Mouse (Mus musculus) hindbrain, embryonic 14.5 days (tissue): ENCODE measurements around the gene Cry2. TPM values are rescaled to one million over a fixed set of nuclear protein-coding genes. Genes with fewer than 3 reads are reported as not detected.

Source experiments
- ATAC-seq: fragments of 200-750 bp; cut with Nextera tagmentation; 2 replicates; pipeline ENCODE4 v1.8.0; 2017; ENCODE audit warnings: moderate number of reproducible peaks, mild to moderate bottlenecking, moderate TSS enrichment, moderate library complexity; ENCODE audit not compliant: low FRiP score
- DNase-seq: peaks from one replicate; pipeline ENCODE4 v3.0.0-alpha.2; 2015; ENCODE audit warnings: low spot score
- H3K27ac ChIP-seq: fragments of 300-500 bp; sonication (generic); 2 replicates; pipeline ENCODE4 v1.5.1; 2014; ENCODE audit warnings: mild to moderate bottlenecking, moderate library complexity
- H3K27me3 ChIP-seq: fragments of 300-500 bp; sonication (generic); 2 replicates; pipeline ENCODE4 v1.6.1; 2014; ENCODE audit warnings: mild to moderate bottlenecking, low read length, mixed read lengths; ENCODE audit not compliant: control insufficient read depth, insufficient read depth
- H3K36me3 ChIP-seq: fragments of 300-500 bp; sonication (generic); replicated peaks from 2 replicates; pipeline ENCODE4 v1.6.1; 2014; ENCODE audit not compliant: control insufficient read depth, insufficient read depth
- H3K4me1 ChIP-seq: fragments of 300-500 bp; sonication (generic); replicated peaks from 2 replicates; pipeline ENCODE4 v1.6.1; 2014; ENCODE audit warnings: antibody characterized with exemption, low read length, mixed read lengths; ENCODE audit not compliant: control insufficient read depth, insufficient read depth
- H3K4me2 ChIP-seq: fragments of 300-500 bp; sonication (generic); replicated peaks from 2 replicates; pipeline ENCODE4 v1.6.1; 2014; ENCODE audit warnings: mild to moderate bottlenecking, moderate library complexity
- H3K4me3 ChIP-seq: fragments of 300-500 bp; sonication (generic); replicated peaks from 2 replicates; pipeline ENCODE4 v1.5.1; 2014; ENCODE audit warnings: mild to moderate bottlenecking, low read length
- H3K9ac ChIP-seq: fragments of 300-500 bp; sonication (generic); 2 replicates; pipeline ENCODE4 v1.6.1; 2014
- H3K9me3 ChIP-seq: fragments of 300-500 bp; sonication (generic); 2 replicates; pipeline ENCODE4 v1.6.1; 2016; ENCODE audit warnings: low read length; ENCODE audit not compliant: control insufficient read depth
- WGBS: fragments of 180-500 bp; shearing (Covaris S2); extraction: QIAGEN DNeasy Blood & Tissue Kit; methylation state at CpG from one replicate; pipeline ENCODE4 v1.1.7; 2014; 5-methylcytosine and 5-hydroxymethylcytosine counted together
- polyA plus RNA-seq: library from polyadenylated mRNA; unstranded; fragments of >200 nt; fragmentation: Nextera tagmentation; extraction: Ambion mirVana; gene quantifications from 2 replicates; pipeline ENCODE4 v1.2.1, GENCODE M21; 2014

The Cry2 gene
- polyA plus RNA-seq, 1 experiment from 2014 or later = 34.6 TPM

GRCm38 (mm10) chr2:92447121-92447740, 13.4 kb upstream of the Cry2 start:
- Histone ChIP-seq H3K27me3 (no peaks in the 10 kb centered on the region), H3K9me3 (no peaks in the 10 kb centered on the region), H3K9ac (no peak overlapping the region), H3K4me3 (no peak overlapping the region), H3K27ac (no peak overlapping the region), H3K36me3 (peaks cover 1% of the 10 kb centered on the region; the same call in 1 of the 2 replicates), H3K4me1 (no peaks in the 10 kb centered on the region), H3K4me2 (no peak overlapping the region)
- 70% methylated on average over 7 of the region's 7 CpGs for WGBS
- DNase-seq (no peak), ATAC-seq (no peak)

- no peaks in the 10 kb centered on the region for H3K27me3 ChIP-seq
- H3K36me3 ChIP-seq = no peaks in the 10 kb centered on the region
- no peaks in the 10 kb centered on the region for H3K9me3 ChIP-seq
- no peak overlapping the region for H3K27ac ChIP-seq
- H3K4me1 ChIP-seq = no peaks in the 10 kb centered on the region
- no peak overlapping the region for H3K4me2 ChIP-seq
- 71% methylated on average over 8 of the region's 8 CpGs for WGBS
- H3K9ac ChIP-seq = no peak overlapping the region
- H3K4me3 ChIP-seq = no peak overlapping the region
- ATAC-seq (no peak), DNase-seq (no peak)
Measured at GRCm38 (mm10) chr2:92446656-92447055, 12.8 kb upstream of the Cry2 start.

- Histone ChIP-seq H3K4me1 (no peaks in the 10 kb centered on the region), H3K9me3 (no peaks in the 10 kb centered on the region), H3K9ac (no peak overlapping the region), H3K36me3 (no peaks in the 10 kb centered on the region), H3K27ac (no peak overlapping the region), H3K27me3 (no peaks in the 10 kb centered on the region), H3K4me2 (no peak overlapping the region), H3K4me3 (no peak overlapping the region)
- no peak for DNase-seq
- no peak for ATAC-seq
- 43% methylated on average over 9 of the region's 9 CpGs for WGBS
Measured at GRCm38 (mm10) chr2:92445890-92446289, 12.0 kb upstream of the Cry2 start.

GRCm38 (mm10) chr2:92444376-92444775, 10.5 kb upstream of the Cry2 start:
- no peak for DNase-seq
- H3K36me3 ChIP-seq = no peaks in the 10 kb centered on the region
- 50% methylated on average over 4 of the region's 4 CpGs for WGBS

GRCm38 (mm10) chr2:92443313-92443712, 9.5 kb upstream of the Cry2 start:
- H3K4me1 ChIP-seq = no peaks in the 10 kb centered on the region
- H3K9me3 ChIP-seq = no peaks in the 10 kb centered on the region
- H3K9ac ChIP-seq = no peak overlapping the region
- DNase-seq = no peak
- no peak overlapping the region for H3K4me2 ChIP-seq
- no peak for ATAC-seq
- 86% methylated on average over 4 of the region's 4 CpGs for WGBS
- no peaks in the 10 kb centered on the region for H3K36me3 ChIP-seq
- no peak overlapping the region for H3K4me3 ChIP-seq
- no peak overlapping the region for H3K27ac ChIP-seq
- H3K27me3 ChIP-seq = no peaks in the 10 kb centered on the region

More at GRCm38 (mm10) chr2:92444376-92444775, 10.5 kb upstream of the Cry2 start:
- Histone ChIP-seq H3K9me3 (no peaks in the 10 kb centered on the region), H3K4me1 (no peaks in the 10 kb centered on the region), H3K27ac (no peak overlapping the region), H3K27me3 (no peaks in the 10 kb centered on the region), H3K4me3 (no peak overlapping the region), H3K9ac (no peak overlapping the region), H3K4me2 (no peak overlapping the region)
- ATAC-seq = no peak

GRCm38 (mm10) chr2:92442419-92443001, 8.7 kb upstream of the Cry2 start:
- DNase-seq (no peak), ATAC-seq (peak; percentile 17; the same call in 1 of the 2 replicates)
- H3K27me3 ChIP-seq = no peaks in the 10 kb centered on the region
- no peak overlapping the region for H3K27ac ChIP-seq
- H3K4me3 ChIP-seq = no peak overlapping the region
- H3K4me2 ChIP-seq = no peak overlapping the region
- 68% methylated on average over 12 of the region's 12 CpGs for WGBS
- H3K4me1 ChIP-seq = no peaks in the 10 kb centered on the region
- H3K9ac ChIP-seq = no peak overlapping the region
- H3K36me3 ChIP-seq = no peaks in the 10 kb centered on the region
- H3K9me3 ChIP-seq = no peaks in the 10 kb centered on the region

- H3K9ac ChIP-seq = no peak overlapping the region
- no peak overlapping the region for H3K4me2 ChIP-seq
- 63% methylated on average over 6 of the region's 6 CpGs for WGBS
- ATAC-seq (no peak), DNase-seq (no peak)
- H3K27me3 ChIP-seq = no peaks in the 10 kb centered on the region
- H3K4me3 ChIP-seq = no peak overlapping the region
- no peak overlapping the region for H3K27ac ChIP-seq
- H3K4me1 ChIP-seq = no peaks in the 10 kb centered on the region
- no peaks in the 10 kb centered on the region for H3K9me3 ChIP-seq
- no peaks in the 10 kb centered on the region for H3K36me3 ChIP-seq
Measured at GRCm38 (mm10) chr2:92440432-92440831, 6.6 kb upstream of the Cry2 start.

- no peak for DNase-seq
- Histone ChIP-seq H3K4me2 (no peak overlapping the region), H3K9ac (no peak overlapping the region), H3K4me1 (peaks cover 6% of the 10 kb centered on the region; the same call in 1 of the 2 replicates), H3K4me3 (no peak overlapping the region), H3K9me3 (no peaks in the 10 kb centered on the region), H3K27me3 (no peaks in the 10 kb centered on the region), H3K36me3 (no peaks in the 10 kb centered on the region), H3K27ac (no peak overlapping the region)
- 75% methylated on average over 3 of the region's 3 CpGs for WGBS
- no peak for ATAC-seq
Measured at GRCm38 (mm10) chr2:92438567-92438966, 4.7 kb upstream of the Cry2 start.

- WGBS = under 1% methylated on average over 5 of the region's 5 CpGs
- peak; percentile 90 for DNase-seq
- H3K9ac ChIP-seq = no peak overlapping the region
- no peak overlapping the region for H3K27ac ChIP-seq
- ATAC-seq = no peak
- H3K27me3 ChIP-seq = no peaks in the 10 kb centered on the region
- no peak overlapping the region for H3K4me3 ChIP-seq
- no peaks in the 10 kb centered on the region for H3K9me3 ChIP-seq
- peak overlapping the region; percentile 39 for H3K4me2 ChIP-seq
- peaks cover 6% of the 10 kb centered on the region; the same call in 1 of the 2 replicates for H3K4me1 ChIP-seq
- no peaks in the 10 kb centered on the region for H3K36me3 ChIP-seq
Measured at GRCm38 (mm10) chr2:92437875-92438274, 4.0 kb upstream of the Cry2 start.
